Mouse (Mus musculus) urinary bladder, adult 2 months (tissue): ENCODE data around the gene Gm4981. TPM values are rescaled to one million over a fixed set of nuclear protein-coding genes. Genes with fewer than 3 reads are reported as not detected.
"Not testable (repeated sequence)": the region's sequence is repeated elsewhere in the genome, so short reads cannot be mapped to it uniquely, and the experiment has no call there.

Experiments used
- DNase-seq: peaks from one replicate; pipeline ENCODE4 v3.0.0; 2022; ENCODE audit warnings: low spot score
- polyA plus RNA-seq: library from polyadenylated mRNA; depleted of rRNA; stranded (reverse); fragments of >200 nt; gene quantifications from 2 replicates; pipeline ENCODE4 v1.2.3, GENCODE M21; 2012; rRNA removed

Gm4981 gene
- polyA plus RNA-seq, 1 experiment, result not detected

DNA sequence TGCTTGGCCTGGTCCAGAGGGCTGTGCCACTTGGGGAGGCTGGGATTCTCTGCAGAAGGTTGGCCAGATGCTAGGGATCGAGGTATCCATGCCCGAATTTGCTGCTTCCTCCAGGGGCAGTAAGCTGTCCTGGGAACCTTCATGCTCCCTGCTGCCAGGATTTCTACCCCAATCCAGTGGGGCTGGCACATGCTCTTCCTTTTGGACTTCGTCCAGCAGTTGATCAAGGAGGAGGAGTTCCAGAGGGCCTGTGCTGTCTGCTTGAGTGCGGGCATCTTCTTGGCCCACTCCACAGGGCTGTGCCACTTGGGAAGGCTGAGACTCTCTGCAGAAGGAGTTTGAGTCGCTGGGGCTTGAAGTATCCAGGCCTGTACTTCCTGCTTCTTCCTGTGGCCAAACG, 13.3 kb downstream of the Gm4981 start:
- DNase-seq, result not testable (repeated sequence)

DNA sequence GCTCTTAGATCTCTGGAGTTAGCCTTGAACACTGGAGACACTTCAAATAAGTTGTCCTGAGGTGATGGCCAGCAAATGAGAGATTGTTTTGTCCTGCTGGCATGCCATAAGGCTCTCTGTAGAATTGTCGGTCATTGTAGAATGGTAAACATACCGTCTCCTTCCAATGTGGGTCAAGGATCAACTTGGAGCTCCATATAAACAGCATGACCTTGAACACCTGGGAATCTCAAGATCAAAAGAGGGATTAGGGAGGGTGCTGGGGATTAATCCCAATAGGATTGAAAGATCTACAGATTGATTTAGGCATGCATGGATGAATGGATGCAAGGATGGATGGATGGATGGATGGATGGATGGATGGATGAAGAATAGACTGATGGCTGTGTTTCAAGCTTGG, 14.9 kb downstream of the Gm4981 start:
- DNase-seq, result not testable (repeated sequence)

DNA sequence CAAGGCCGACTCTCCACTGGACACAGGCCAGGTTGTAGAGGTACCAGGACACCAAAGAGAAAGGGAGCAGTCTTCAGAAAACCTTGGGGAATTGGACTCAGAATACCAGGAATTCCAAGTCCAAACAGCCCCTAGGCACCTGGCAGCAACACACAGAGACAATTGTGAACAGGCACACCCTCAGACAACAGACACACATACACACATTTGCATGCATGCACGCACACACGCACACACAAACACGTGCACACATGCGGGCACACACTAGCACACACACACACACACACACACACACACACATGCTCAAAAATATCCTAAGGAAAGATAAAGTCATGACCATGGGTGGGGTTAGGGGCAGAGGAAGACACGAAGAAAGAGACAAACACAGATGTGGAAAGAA, 15.8 kb downstream of the Gm4981 start:
- no peak for DNase-seq

- DNase-seq, result no peak
Observed at GRCm38 (mm10) chr10:58217366-58217765, 19.1 kb downstream of the Gm4981 start.

GRCm38 (mm10) chr10:58215353-58215752, 21.1 kb downstream of the Gm4981 start:
- no peak for DNase-seq

- no peak for DNase-seq
Observed at GRCm38 (mm10) chr10:58214934-58215333, 21.6 kb downstream of the Gm4981 start.

DNA sequence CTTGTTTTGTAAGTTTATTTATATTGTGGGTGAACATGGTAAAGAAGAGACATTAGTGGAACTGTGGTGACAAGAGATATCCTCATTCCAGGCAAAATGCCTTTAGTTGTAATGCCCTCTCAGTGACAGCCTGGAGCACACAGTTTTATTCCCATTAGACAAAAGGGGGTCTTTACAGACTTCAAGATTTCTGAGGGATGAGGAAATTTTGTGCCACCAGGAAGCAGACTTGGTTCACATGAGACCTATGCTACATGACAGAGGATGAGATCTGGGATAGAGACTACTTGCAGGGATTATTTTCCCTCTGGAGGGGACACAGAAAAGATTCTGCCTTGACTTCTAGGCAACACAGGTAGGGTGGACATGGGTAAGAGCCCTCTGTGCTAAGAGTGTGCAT, 22.0 kb downstream of the Gm4981 start:
- DNase-seq, result no peak

DNA sequence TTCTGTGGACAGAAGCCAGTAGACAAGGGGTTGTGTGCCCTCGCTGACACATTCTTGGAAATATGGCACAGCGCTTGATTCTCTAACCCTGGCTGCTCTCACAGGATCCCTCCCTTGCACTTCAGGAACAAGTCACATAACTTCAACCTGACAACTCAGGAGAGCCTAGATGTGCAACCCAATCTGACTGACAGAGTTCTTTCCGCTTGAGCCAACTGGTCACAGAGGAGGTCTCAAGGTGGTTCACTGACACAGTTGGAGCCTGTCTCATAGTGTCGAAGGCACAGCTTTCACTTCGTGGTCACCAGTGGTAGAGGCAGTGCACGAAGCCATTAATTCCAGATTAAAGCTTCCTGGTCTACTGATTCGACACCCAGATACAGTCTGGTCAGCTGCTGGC, 24.3 kb downstream of the Gm4981 start:
- no peak for DNase-seq

DNA sequence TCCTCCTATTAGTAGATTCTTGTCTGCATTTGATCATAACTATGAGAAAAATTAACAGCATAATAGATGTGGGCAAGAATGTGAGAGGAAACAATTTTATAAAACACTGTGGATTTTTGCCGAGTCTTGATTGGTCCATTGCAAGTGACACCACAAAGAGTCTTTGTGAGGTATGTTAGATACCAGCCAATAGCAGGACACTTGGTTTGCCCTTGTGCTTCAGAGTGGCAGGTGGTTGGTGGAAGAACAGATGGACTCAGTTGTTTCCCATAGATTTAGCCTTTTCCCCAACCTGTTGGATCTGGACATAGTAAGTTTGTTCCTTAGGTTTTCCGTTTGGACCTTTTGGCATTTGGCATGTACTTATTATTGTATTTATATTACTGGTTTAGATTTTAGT, 25.3 kb downstream of the Gm4981 start:
- no peak for DNase-seq

- DNase-seq, result no peak
Observed at GRCm38 (mm10) chr10:58210514-58210913, 26.0 kb downstream of the Gm4981 start.

DNA sequence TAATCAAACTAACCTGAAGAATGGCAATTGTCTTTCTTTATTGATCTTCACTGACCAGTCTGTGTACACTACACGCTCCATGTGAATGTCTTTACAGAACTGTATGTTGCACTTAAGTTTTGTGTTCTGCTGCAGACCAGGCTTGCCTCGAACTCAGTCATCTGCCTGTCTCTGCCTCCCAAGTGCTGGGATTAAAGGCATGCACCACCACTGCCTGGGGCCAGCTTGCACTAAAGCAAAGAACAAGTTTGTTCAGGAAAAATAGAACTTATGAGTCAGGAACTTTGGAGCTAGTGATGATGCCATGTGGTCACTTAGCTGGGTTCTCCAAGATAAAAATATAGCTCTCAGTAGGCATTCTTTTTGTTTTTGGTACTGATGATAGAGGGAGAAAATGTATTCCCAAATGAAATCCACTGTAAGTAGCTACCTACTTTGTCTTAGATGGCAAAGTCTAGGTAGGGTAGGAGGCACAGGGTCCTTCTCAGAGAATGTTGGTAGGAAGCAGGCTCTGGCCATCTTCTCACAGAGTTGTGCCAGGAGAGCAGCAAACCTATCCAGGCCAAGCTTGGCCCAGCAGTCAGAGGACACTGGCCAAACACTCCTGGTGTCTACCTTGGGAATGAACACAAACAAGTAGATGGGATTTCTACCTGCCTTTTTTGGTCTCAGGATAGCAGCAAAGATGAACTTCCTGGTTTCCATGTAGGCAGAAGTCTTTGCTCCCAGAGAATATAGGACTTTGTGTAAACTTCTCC, 26.6 kb downstream of the Gm4981 start:
- DNase-seq, result no peak

- DNase-seq, result no peak
Observed at GRCm38 (mm10) chr10:58206639-58207404, 29.7 kb downstream of the Gm4981 start.

DNA sequence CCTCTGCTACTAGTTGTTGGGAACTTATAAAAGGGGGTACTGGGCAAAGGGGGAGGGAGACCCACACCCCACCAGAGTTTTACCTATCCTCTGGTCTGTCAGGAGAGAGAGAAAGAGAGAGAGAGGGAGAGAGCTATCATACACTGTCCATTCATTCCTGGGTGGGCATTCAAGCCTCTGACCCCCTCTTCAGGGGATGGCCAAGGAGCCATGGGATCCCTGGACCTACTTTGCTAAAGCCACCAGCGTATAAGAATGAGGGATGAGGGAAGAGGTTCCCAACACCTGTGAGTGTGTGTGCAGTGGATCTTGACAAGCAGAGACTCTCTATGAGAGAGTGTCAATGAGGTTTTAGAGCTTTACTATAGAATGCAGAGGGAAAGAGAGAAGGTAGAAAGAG, 30.5 kb downstream of the Gm4981 start:
- no peak for DNase-seq

Other genes starting within 250 kb of the Gm4981 start
- gene AW822073, start 11.8 kb downstream of the Gm4981 start, polyA plus RNA-seq, result not detected in 2 replicates
- gene Duxf3, start 4.0 kb downstream of the Gm4981 start, polyA plus RNA-seq, result not detected in 2 replicates
- gene Gcc2, start 18.8 kb upstream of the Gm4981 start, polyA plus RNA-seq, result 29.4 and 32.4 TPM in 2 replicates
- 52.0 and 56.9 TPM in 2 replicates for gene Lims1, start 86.8 kb upstream of the Gm4981 start, polyA plus RNA-seq
- 13.6 and 17.8 TPM in 2 replicates for gene Ranbp2, start 210.2 kb upstream of the Gm4981 start, polyA plus RNA-seq